Mouse (Mus musculus) retina, adult 2 months (tissue): Measurements from ENCODE around the gene Eif2ak2.

Source experiments
- DNase-seq: peaks from one replicate; pipeline ENCODE4 v3.0.0-alpha.2; 2012; ENCODE audit warnings: low read depth, low spot score

Gene Eif2ak2

DNA sequence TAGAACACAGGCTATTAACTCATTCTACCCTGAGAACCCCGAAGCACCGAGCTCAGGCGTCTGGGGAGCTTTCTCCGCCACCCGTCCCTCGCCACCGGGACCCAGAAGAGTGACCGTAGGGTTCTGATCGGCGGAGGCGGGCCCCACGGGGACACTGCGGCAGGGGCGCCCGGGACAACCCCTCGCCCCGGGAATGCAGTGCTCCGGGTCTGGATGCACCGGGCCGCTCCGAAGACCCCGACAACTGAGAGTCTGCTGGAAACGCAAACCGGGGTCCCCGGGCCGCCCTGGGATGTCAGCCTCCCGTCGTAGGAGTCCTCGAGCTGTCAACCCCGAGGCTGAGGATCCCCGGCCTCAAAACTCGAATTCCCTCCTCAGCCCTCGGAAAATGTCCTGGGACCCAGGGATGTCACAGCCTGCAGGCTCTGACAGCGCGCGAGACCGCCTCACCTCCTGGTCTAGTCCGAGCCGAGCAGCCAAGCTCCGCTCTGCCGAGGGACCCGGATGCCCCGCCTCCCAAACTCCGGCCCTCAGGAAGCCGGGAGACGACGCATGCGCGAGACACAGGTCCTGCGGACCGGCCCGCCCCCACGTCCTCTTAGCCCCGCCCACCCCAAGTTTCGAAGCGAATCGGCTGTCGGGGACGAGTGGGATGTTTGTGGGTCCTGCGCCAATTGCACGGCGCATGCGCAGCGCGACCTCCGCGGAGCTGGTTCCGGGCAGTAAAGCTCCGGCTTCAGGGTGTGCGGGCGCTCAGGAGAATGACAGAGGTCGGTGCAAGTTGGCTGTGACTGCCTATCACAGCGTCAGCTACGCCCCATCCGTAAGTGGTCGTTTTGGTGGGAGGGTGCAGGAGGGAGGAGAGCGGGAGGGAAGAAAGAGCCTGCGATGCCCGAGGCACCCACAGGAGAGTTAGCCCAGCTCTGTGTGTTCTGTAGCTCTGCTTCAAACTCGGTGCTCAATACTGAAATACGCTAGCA, 47.2 kb downstream of the Eif2ak2 start, which contains the start of the genes Heatr5b and Gpatch11:
TSS of gene Heatr5b (minus strand) at position 509 of the 980 bp plus-strand sequence.
TSS of gene Gpatch11 (plus strand) at position 712 of the 980 bp plus-strand sequence.
- DNase-seq: peak; percentile 98

DNA sequence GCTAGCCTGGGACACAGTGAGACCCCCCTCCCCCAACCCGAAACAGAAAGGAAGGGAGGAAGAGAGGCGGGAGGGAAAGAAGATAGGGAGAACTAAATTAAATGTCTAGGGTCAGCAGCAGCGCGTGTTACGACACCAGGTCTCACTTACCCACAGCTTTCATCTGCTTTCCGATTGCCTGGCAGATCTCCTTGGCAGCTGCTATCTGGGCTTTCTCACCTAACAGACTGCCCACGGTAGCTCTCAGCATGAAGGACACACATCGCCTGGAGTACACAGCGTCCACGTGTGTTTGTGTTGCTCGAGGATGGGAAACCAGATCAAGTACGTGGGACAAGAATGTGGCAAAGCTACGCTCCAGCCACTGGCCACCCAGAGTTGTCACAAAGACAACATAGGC, 58.0 kb downstream of the Eif2ak2 start:
- no peak for DNase-seq

- DNase-seq: no peak
These were observed 72.8 kb downstream of the Eif2ak2 start for GRCm38 (mm10) chr17:78809582-78809981.

DNA sequence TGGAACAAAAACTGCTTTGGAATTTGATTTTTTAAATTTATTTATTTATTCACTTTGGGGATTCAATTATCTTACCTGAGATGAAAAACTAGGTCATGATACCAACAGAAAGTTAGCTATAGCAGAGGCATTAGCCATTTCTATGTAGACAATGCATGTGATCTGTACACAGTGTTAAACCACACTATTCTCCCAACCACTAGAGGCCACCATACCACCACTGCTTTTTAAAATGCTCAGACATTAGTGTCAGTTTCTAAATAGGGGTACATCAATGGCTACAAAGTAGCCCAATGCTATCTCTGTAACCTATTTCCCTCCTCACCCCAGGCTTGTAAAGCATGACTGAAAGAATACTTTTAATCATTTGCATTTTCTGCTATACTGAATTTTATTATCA, 73.4 kb downstream of the Eif2ak2 start:
- DNase-seq: no peak
